20 mouse cellular contexts compared by ENCODE assay signal in the genomic region with DNA sequence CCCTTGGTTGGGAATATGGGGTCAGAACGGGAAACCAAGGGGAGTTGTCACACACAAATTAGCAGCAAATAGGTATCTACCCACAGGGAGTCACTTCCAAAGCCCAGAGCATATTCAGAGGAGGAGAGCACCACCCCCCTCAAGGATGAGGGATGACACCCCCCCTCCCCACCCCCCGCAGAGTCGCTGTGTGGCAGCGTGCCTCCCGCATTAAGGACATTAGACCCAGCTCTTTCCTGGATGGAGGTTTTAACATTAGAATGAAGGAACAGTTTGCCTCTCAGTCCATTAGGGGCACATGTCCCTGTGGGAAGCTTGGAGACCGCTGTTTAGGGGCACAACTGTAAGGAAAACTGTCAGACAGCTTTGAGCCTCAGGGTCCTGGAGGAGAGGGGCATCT. TPM values are rescaled to one million over a fixed set of nuclear protein-coding genes. Genes with fewer than 3 reads are reported as not detected.
A peak's percentile ranks its signal among the peaks of the same experiment; 100 is the strongest.
DNase-seq lines count a peak whose midpoint lies in the region; ATAC-seq and TF ChIP-seq lines count a peak whose summit lies in the region.
"Had no signal": no experiment of that assay in that cellular context is flagged by ENCODE, and none has a peak within 500 bp of the region (broad histone marks: within the 10 kb centered on the region; RNA-seq: fewer than 3 reads in every experiment).

No protein-coding gene starts in this region.

- H3K27ac ChIP-seq in forebrain, embryonic 13.5 days: no peak overlapping the region
- H3K27ac ChIP-seq in forebrain, embryonic 15.5 days (replicated peaks): no peak overlapping the region
- no peak overlapping the region for H3K27ac ChIP-seq in midbrain, postnatal 0 days (ENCODE audit: low read depth, low read length)
- no peak overlapping the region for H3K27ac ChIP-seq in midbrain, embryonic 11.5 days (ENCODE audit: low read depth, low read length)
- peak overlapping the region; percentile 4; the same call in 1 of the 2 replicates for H3K27ac ChIP-seq in embryonic facial prominence, embryonic 14.5 days (replicated peaks; ENCODE audit: low read depth, low read length)
- no peak overlapping the region for H3K27ac ChIP-seq in stomach, postnatal 0 days (replicated peaks)
- H3K27ac ChIP-seq: heart, embryonic 15.5 days; hindbrain, embryonic 15.5 days; liver, embryonic 14.5 days had no signal

- no peak overlapping the region for H3K4me2 ChIP-seq in forebrain, embryonic 13.5 days
- no peak overlapping the region for H3K4me2 ChIP-seq in forebrain, embryonic 15.5 days (replicated peaks)
- H3K4me2 ChIP-seq in midbrain, postnatal 0 days (ENCODE audit: low read depth, low read length, poor library complexity, severe bottlenecking): no peak overlapping the region
- H3K4me2 ChIP-seq in midbrain, embryonic 11.5 days: no peak overlapping the region
- H3K4me2 ChIP-seq in embryonic facial prominence, embryonic 14.5 days (ENCODE audit: low read depth, low read length): no peak overlapping the region
- no peak overlapping the region for H3K4me2 ChIP-seq in stomach, postnatal 0 days (replicated peaks; ENCODE audit: low read depth)
- H3K4me2 ChIP-seq: heart, embryonic 15.5 days; hindbrain, embryonic 15.5 days had no signal

- ATAC-seq in forebrain, embryonic 13.5 days: no peak
- no peak for ATAC-seq in forebrain, embryonic 15.5 days (replicated peaks)
- no peak for ATAC-seq in midbrain, postnatal 0 days (ENCODE audit: low FRiP score)
- ATAC-seq in midbrain, embryonic 11.5 days (ENCODE audit: low FRiP score): no peak
- no peak for ATAC-seq in embryonic facial prominence, embryonic 14.5 days (ENCODE audit: low read depth)
- no peak for ATAC-seq in stomach, postnatal 0 days (ENCODE audit: low FRiP score, low TSS enrichment)

- H3K4me1 ChIP-seq in forebrain, embryonic 13.5 days: peaks cover 13% of the 10 kb centered on the region
- no peaks in the 10 kb centered on the region; the same call in 1 of the 2 replicates for H3K4me1 ChIP-seq in forebrain, embryonic 15.5 days
- 0 out of 2 replicates have a peak, but pooled peaks cover 2% of the 10 kb centered on the region for H3K4me1 ChIP-seq in midbrain, postnatal 0 days (ENCODE audit: insufficient read depth, low read length)
- peaks cover 3% of the 10 kb centered on the region; the same call in 1 of the 2 replicates for H3K4me1 ChIP-seq in midbrain, embryonic 11.5 days (ENCODE audit: control insufficient read depth, insufficient read depth, low read length)
- 0 out of 2 replicates have a peak, but pooled peaks cover 5% of the 10 kb centered on the region for H3K4me1 ChIP-seq in embryonic facial prominence, embryonic 14.5 days (ENCODE audit: control insufficient read depth, insufficient read depth, low read length)
- H3K4me1 ChIP-seq in stomach, postnatal 0 days (replicated peaks; ENCODE audit: control insufficient read depth, insufficient read depth): no peaks in the 10 kb centered on the region
- H3K4me1 ChIP-seq: heart, embryonic 15.5 days had no signal

- 0 out of 2 replicates have a peak, but pooled peaks cover 3% of the 10 kb centered on the region for H3K36me3 ChIP-seq in forebrain, embryonic 13.5 days (ENCODE audit: poor library complexity, severe bottlenecking)
- no peaks in the 10 kb centered on the region for H3K36me3 ChIP-seq in forebrain, embryonic 15.5 days
- peaks cover 2% of the 10 kb centered on the region; the same call in 1 of the 2 replicates for H3K36me3 ChIP-seq in midbrain, postnatal 0 days (ENCODE audit: insufficient read depth, low read length)
- H3K36me3 ChIP-seq in midbrain, embryonic 11.5 days (ENCODE audit: control insufficient read depth, insufficient read depth, low read length): no peaks in the 10 kb centered on the region
- no peaks in the 10 kb centered on the region for H3K36me3 ChIP-seq in embryonic facial prominence, embryonic 14.5 days (ENCODE audit: control insufficient read depth, insufficient read depth, low read length)
- no peaks in the 10 kb centered on the region for H3K36me3 ChIP-seq in stomach, postnatal 0 days (ENCODE audit: control insufficient read depth, insufficient read depth, low read length)
- H3K36me3 ChIP-seq: heart, embryonic 15.5 days; hindbrain, embryonic 15.5 days had no signal

- H3K9me3 ChIP-seq in forebrain, embryonic 13.5 days (replicated peaks): no peaks in the 10 kb centered on the region
- no peaks in the 10 kb centered on the region for H3K9me3 ChIP-seq in forebrain, embryonic 15.5 days
- H3K9me3 ChIP-seq in midbrain, postnatal 0 days (ENCODE audit: low read length): no peaks in the 10 kb centered on the region
- no peaks in the 10 kb centered on the region for H3K9me3 ChIP-seq in midbrain, embryonic 11.5 days (ENCODE audit: control insufficient read depth, low read length)
- no peaks in the 10 kb centered on the region for H3K9me3 ChIP-seq in embryonic facial prominence, embryonic 14.5 days (ENCODE audit: control insufficient read depth, low read length)
- no peaks in the 10 kb centered on the region for H3K9me3 ChIP-seq in stomach, postnatal 0 days (ENCODE audit: control insufficient read depth, low read length)
- H3K9me3 ChIP-seq: G1E; heart, embryonic 15.5 days; hindbrain, embryonic 15.5 days had no signal

- WGBS in forebrain, embryonic 13.5 days: 7% methylated on average over 6 of the region's 6 CpGs
- WGBS in forebrain, embryonic 15.5 days: 6% methylated on average over 6 of the region's 6 CpGs
- 8% methylated on average over 6 of the region's 6 CpGs for WGBS in midbrain, postnatal 0 days
- WGBS in midbrain, embryonic 11.5 days: 4% methylated on average over 6 of the region's 6 CpGs
- WGBS in embryonic facial prominence, embryonic 14.5 days: 7% methylated on average over 6 of the region's 6 CpGs
- WGBS in stomach, postnatal 0 days: 18% methylated on average over 6 of the region's 6 CpGs

- H3K27me3 ChIP-seq in forebrain, embryonic 13.5 days: no peaks in the 10 kb centered on the region
- H3K27me3 ChIP-seq in forebrain, embryonic 15.5 days: no peaks in the 10 kb centered on the region
- no peaks in the 10 kb centered on the region for H3K27me3 ChIP-seq in midbrain, postnatal 0 days (ENCODE audit: insufficient read depth, low read length)
- no peaks in the 10 kb centered on the region for H3K27me3 ChIP-seq in midbrain, embryonic 11.5 days (ENCODE audit: control insufficient read depth, insufficient read depth, low read length)
- H3K27me3 ChIP-seq in embryonic facial prominence, embryonic 14.5 days (replicated peaks; ENCODE audit: control insufficient read depth, insufficient read depth, low read length): no peaks in the 10 kb centered on the region
- no peaks in the 10 kb centered on the region for H3K27me3 ChIP-seq in stomach, postnatal 0 days (ENCODE audit: control insufficient read depth, insufficient read depth, low read length)
- H3K27me3 ChIP-seq: heart, embryonic 15.5 days; hindbrain, embryonic 15.5 days had no signal

- TF ChIP-seq EP300 in stomach, postnatal 0 days (optimal IDR thresholded peaks at IDR 0.05): no peak

- H3K4me3 ChIP-seq in forebrain, embryonic 13.5 days: no peak overlapping the region
- H3K4me3 ChIP-seq in forebrain, embryonic 15.5 days: no peak overlapping the region
- H3K4me3 ChIP-seq in midbrain, postnatal 0 days (ENCODE audit: low read depth, low read length): no peak overlapping the region
- no peak overlapping the region for H3K4me3 ChIP-seq in midbrain, embryonic 11.5 days (ENCODE audit: low read depth, low read length)
- no peak overlapping the region for H3K4me3 ChIP-seq in embryonic facial prominence, embryonic 14.5 days (ENCODE audit: low read depth, low read length)
- no peak overlapping the region for H3K4me3 ChIP-seq in stomach, postnatal 0 days (ENCODE audit: low read depth, low read length)
- H3K4me3 ChIP-seq: erythroblast, embryonic 14.5 days; heart, embryonic 15.5 days; hindbrain, embryonic 15.5 days had no signal

- DNase-seq in midbrain, postnatal 0 days (ENCODE audit: low spot score): no peak
- no peak for DNase-seq in midbrain, embryonic 11.5 days (ENCODE audit: low spot score, missing footprints)
- DNase-seq in embryonic facial prominence, embryonic 14.5 days (ENCODE audit: low spot score): no peak
- no peak for DNase-seq in stomach, postnatal 0 days (ENCODE audit: low spot score)
- no peak for DNase-seq in adipocyte (ENCODE audit: low spot score)
- DNase-seq: adrenal gland, postnatal 14 days; cerebellum, adult 2 months; lung, postnatal 10 days; thymus, postnatal 36 days had no signal

- TF ChIP-seq CTCF in midbrain, postnatal 0 days (IDR thresholded peaks at IDR 0.05): peak; percentile 39; the same call in 1 of the 2 replicates
- TF ChIP-seq CTCF in stomach, postnatal 0 days (IDR thresholded peaks at IDR 0.05; ENCODE audit: low read depth): peak; percentile 15; the same call in 1 of the 2 replicates

- H3K9ac ChIP-seq in forebrain, embryonic 13.5 days: peak overlapping the region; percentile 3; the same call in 1 of the 2 replicates
- no peak overlapping the region for H3K9ac ChIP-seq in forebrain, embryonic 15.5 days (replicated peaks)
- no peak overlapping the region for H3K9ac ChIP-seq in midbrain, postnatal 0 days (replicated peaks; ENCODE audit: low read length, poor library complexity, severe bottlenecking)
- no peak overlapping the region for H3K9ac ChIP-seq in midbrain, embryonic 11.5 days (ENCODE audit: low read length)
- 0 out of 2 replicates have a peak overlapping the region, but pooled peaks have one; percentile 5 for H3K9ac ChIP-seq in embryonic facial prominence, embryonic 14.5 days (ENCODE audit: low read depth, low read length)
- H3K9ac ChIP-seq in stomach, postnatal 0 days (ENCODE audit: low read length): no peak overlapping the region
- H3K9ac ChIP-seq: heart, embryonic 15.5 days; hindbrain, embryonic 15.5 days; liver, embryonic 14.5 days had no signal

RNA-seq across cellular contexts. Expression of gene Mif, which starts 9.0 kb away (rescaled TPM):
- polyA plus RNA-seq in forebrain, embryonic 13.5 days (2015; fragmentation: Nextera tagmentation; extraction: Ambion mirVana): 1,962 and 1,979 TPM in 2 replicates
- polyA plus RNA-seq in forebrain, embryonic 15.5 days (2015; fragmentation: Nextera tagmentation; extraction: Ambion mirVana): 1,708 and 1,857 TPM in 2 replicates
- total RNA-seq in midbrain, postnatal 0 days (2014; rRNA removed): 736 and 976 TPM in 2 replicates
- polyA plus RNA-seq in midbrain, postnatal 0 days (2015; fragmentation: Nextera tagmentation; extraction: Ambion mirVana): 1,685 and 1,800 TPM in 2 replicates
- polyA plus RNA-seq in midbrain, embryonic 11.5 days (2014; fragmentation: Nextera tagmentation; extraction: Ambion mirVana): 1,631 and 1,834 TPM in 2 replicates
- 1,291 and 1,408 TPM in 2 replicates for polyA plus RNA-seq in embryonic facial prominence, embryonic 14.5 days (2014; fragmentation: Nextera tagmentation; extraction: Ambion mirVana)
- polyA plus RNA-seq in stomach, postnatal 0 days (2015; fragmentation: Nextera tagmentation; extraction: Ambion mirVana): 805 and 984 TPM in 2 replicates

RNA-seq across cellular contexts. Expression of gene Gstt2, which starts 13.9 kb away (rescaled TPM):
- 4.0 and 4.4 TPM in 2 replicates for polyA plus RNA-seq in forebrain, embryonic 13.5 days (2015; fragmentation: Nextera tagmentation; extraction: Ambion mirVana)
- 3.9 and 5.1 TPM in 2 replicates for polyA plus RNA-seq in forebrain, embryonic 15.5 days (2015; fragmentation: Nextera tagmentation; extraction: Ambion mirVana)
- 2.0 and 5.5 TPM in 2 replicates for total RNA-seq in midbrain, postnatal 0 days (2014; rRNA removed)
- polyA plus RNA-seq in midbrain, postnatal 0 days (2015; fragmentation: Nextera tagmentation; extraction: Ambion mirVana): 7.7 and 10.7 TPM in 2 replicates
- polyA plus RNA-seq in midbrain, embryonic 11.5 days (2014; fragmentation: Nextera tagmentation; extraction: Ambion mirVana): 6.3 and 8.4 TPM in 2 replicates
- polyA plus RNA-seq in embryonic facial prominence, embryonic 14.5 days (2014; fragmentation: Nextera tagmentation; extraction: Ambion mirVana): 9.7 and 12.9 TPM in 2 replicates
- polyA plus RNA-seq in stomach, postnatal 0 days (2015; fragmentation: Nextera tagmentation; extraction: Ambion mirVana): 77.4 and 81.0 TPM in 2 replicates

RNA-seq across cellular contexts. Expression of gene Gstt4, which starts 28.7 kb away (rescaled TPM):
- not detected in 2 replicates for polyA plus RNA-seq in forebrain, embryonic 13.5 days (2015; fragmentation: Nextera tagmentation; extraction: Ambion mirVana)
- not detected in 2 replicates for polyA plus RNA-seq in forebrain, embryonic 15.5 days (2015; fragmentation: Nextera tagmentation; extraction: Ambion mirVana)
- total RNA-seq in midbrain, postnatal 0 days (2014; rRNA removed): not detected in 2 replicates
- not detected in 2 replicates for polyA plus RNA-seq in midbrain, postnatal 0 days (2015; fragmentation: Nextera tagmentation; extraction: Ambion mirVana)
- not detected in 2 replicates for polyA plus RNA-seq in midbrain, embryonic 11.5 days (2014; fragmentation: Nextera tagmentation; extraction: Ambion mirVana)
- not detected in 2 replicates for polyA plus RNA-seq in embryonic facial prominence, embryonic 14.5 days (2014; fragmentation: Nextera tagmentation; extraction: Ambion mirVana)
- not detected in 2 replicates for polyA plus RNA-seq in stomach, postnatal 0 days (2015; fragmentation: Nextera tagmentation; extraction: Ambion mirVana)
- total RNA-seq: common myeloid progenitor, adult 5-6 weeks; G1E had no signal
- polyA plus RNA-seq: cerebellum, adult 2 months; erythroblast, embryonic 14.5 days; G1E; heart, embryonic 15.5 days; hindbrain, embryonic 15.5 days; kidney, embryonic 14.5 days; limb, embryonic 11.5 days; stomach, embryonic 14.5 days had no signal

RNA-seq across cellular contexts. Expression of gene Derl3, which starts 42.1 kb away (rescaled TPM):
- polyA plus RNA-seq in forebrain, embryonic 13.5 days (2015; fragmentation: Nextera tagmentation; extraction: Ambion mirVana): 1.8 and 3.1 TPM in 2 replicates
- polyA plus RNA-seq in forebrain, embryonic 15.5 days (2015; fragmentation: Nextera tagmentation; extraction: Ambion mirVana): 2.9 and 3.5 TPM in 2 replicates
- total RNA-seq in midbrain, postnatal 0 days (2014; rRNA removed): 0.80 and 1.4 TPM in 2 replicates
- polyA plus RNA-seq in midbrain, postnatal 0 days (2015; fragmentation: Nextera tagmentation; extraction: Ambion mirVana): 0.58 and 1.4 TPM in 2 replicates
- 0.62 and 1.6 TPM in 2 replicates for polyA plus RNA-seq in midbrain, embryonic 11.5 days (2014; fragmentation: Nextera tagmentation; extraction: Ambion mirVana)
- polyA plus RNA-seq in embryonic facial prominence, embryonic 14.5 days (2014; fragmentation: Nextera tagmentation; extraction: Ambion mirVana): 1.9 and 2.1 TPM in 2 replicates
- polyA plus RNA-seq in stomach, postnatal 0 days (2015; fragmentation: Nextera tagmentation; extraction: Ambion mirVana): 23.6 and 32.3 TPM in 2 replicates
- total RNA-seq: common myeloid progenitor, adult 5-6 weeks had no signal
- polyA plus RNA-seq: erythroblast, embryonic 14.5 days; G1E had no signal

RNA-seq across cellular contexts. Expression of gene Gstt1, which starts 52.7 kb away (rescaled TPM):
- 6.4 and 6.5 TPM in 2 replicates for polyA plus RNA-seq in forebrain, embryonic 13.5 days (2015; fragmentation: Nextera tagmentation; extraction: Ambion mirVana)
- 10.7 and 11.5 TPM in 2 replicates for polyA plus RNA-seq in forebrain, embryonic 15.5 days (2015; fragmentation: Nextera tagmentation; extraction: Ambion mirVana)
- 22.6 and 37.1 TPM in 2 replicates for total RNA-seq in midbrain, postnatal 0 days (2014; rRNA removed)
- 21.4 and 26.2 TPM in 2 replicates for polyA plus RNA-seq in midbrain, postnatal 0 days (2015; fragmentation: Nextera tagmentation; extraction: Ambion mirVana)
- 4.9 and 6.1 TPM in 2 replicates for polyA plus RNA-seq in midbrain, embryonic 11.5 days (2014; fragmentation: Nextera tagmentation; extraction: Ambion mirVana)
- polyA plus RNA-seq in embryonic facial prominence, embryonic 14.5 days (2014; fragmentation: Nextera tagmentation; extraction: Ambion mirVana): 16.0 and 18.4 TPM in 2 replicates
- 16.1 and 19.7 TPM in 2 replicates for polyA plus RNA-seq in stomach, postnatal 0 days (2015; fragmentation: Nextera tagmentation; extraction: Ambion mirVana)

Comparison
In these comparisons a context has a peak if more than half of its experiments do, and no peak if none do; other contexts are left out.
1. H3K9ac ChIP-seq: peak in forebrain, embryonic 13.5 days (single experiment) and embryonic facial prominence, embryonic 14.5 days (single experiment); none in forebrain, embryonic 15.5 days (single experiment), midbrain, postnatal 0 days (single experiment), midbrain, embryonic 11.5 days (single experiment) and stomach, postnatal 0 days (single experiment).